Mouse (Mus musculus) embryonic facial prominence, embryonic 13.5 days (tissue): Measurements from ENCODE around the gene Mrtfa. TPM values are rescaled to one million over a fixed set of nuclear protein-coding genes. Genes with fewer than 3 reads are reported as not detected.
A peak's percentile ranks its signal among the peaks of the same experiment; 100 is the strongest.

ENCODE experiments used
- ATAC-seq: fragments of 200-750 bp; cut with Nextera tagmentation; 2 replicates; pipeline ENCODE4 v1.8.0; 2017; ENCODE audit warnings: low read depth; ENCODE audit not compliant: insufficient number of reproducible peaks, insufficient read depth, low FRiP score, low TSS enrichment
- H3K27ac ChIP-seq: fragments of 300-500 bp; sonication (generic); 2 replicates; pipeline ENCODE4 v1.5.1; 2015; ENCODE audit warnings: moderate library complexity, mild to moderate bottlenecking, inconsistent platforms
- H3K27me3 ChIP-seq: fragments of 300-500 bp; sonication (generic); 2 replicates; pipeline ENCODE4 v1.6.1; 2015; ENCODE audit warnings: mild to moderate bottlenecking, inconsistent platforms
- H3K36me3 ChIP-seq: fragments of 300-500 bp; sonication (generic); 2 replicates; pipeline ENCODE4 v1.6.1; 2015; ENCODE audit warnings: mild to moderate bottlenecking, inconsistent platforms
- H3K4me1 ChIP-seq: fragments of 300-500 bp; sonication (generic); 2 replicates; pipeline ENCODE4 v1.6.1; 2015; ENCODE audit warnings: inconsistent platforms
- H3K4me2 ChIP-seq: fragments of 300-500 bp; sonication (generic); 2 replicates; pipeline ENCODE4 v1.6.1; 2015; ENCODE audit warnings: moderate library complexity, mild to moderate bottlenecking, inconsistent platforms
- H3K4me3 ChIP-seq: fragments of 300-500 bp; sonication (generic); 2 replicates; pipeline ENCODE4 v1.5.1; 2015; ENCODE audit warnings: mild to moderate bottlenecking, inconsistent platforms
- H3K9ac ChIP-seq: fragments of 300-500 bp; sonication (generic); 2 replicates; pipeline ENCODE4 v1.6.1; 2015; ENCODE audit warnings: mild to moderate bottlenecking, inconsistent platforms
- H3K9me3 ChIP-seq: fragments of 300-500 bp; sonication (generic); 2 replicates; pipeline ENCODE4 v1.6.1; 2016; ENCODE audit warnings: inconsistent platforms
- WGBS: fragments of 180-500 bp; shearing (Covaris S2); methylation state at CpG from one replicate; pipeline ENCODE4 v1.1.7; 2015; ENCODE audit warnings: mixed read lengths; 5-methylcytosine and 5-hydroxymethylcytosine counted together
- polyA plus RNA-seq: library from polyadenylated mRNA; unstranded; fragments of >200 nt; fragmentation: Nextera tagmentation; extraction: Ambion mirVana; gene quantifications from 2 replicates; pipeline ENCODE4 v1.2.1, GENCODE M21; 2015

Gene Mrtfa
- polyA plus RNA-seq, 1 experiment from 2014 or later = 26.5 TPM

DNA sequence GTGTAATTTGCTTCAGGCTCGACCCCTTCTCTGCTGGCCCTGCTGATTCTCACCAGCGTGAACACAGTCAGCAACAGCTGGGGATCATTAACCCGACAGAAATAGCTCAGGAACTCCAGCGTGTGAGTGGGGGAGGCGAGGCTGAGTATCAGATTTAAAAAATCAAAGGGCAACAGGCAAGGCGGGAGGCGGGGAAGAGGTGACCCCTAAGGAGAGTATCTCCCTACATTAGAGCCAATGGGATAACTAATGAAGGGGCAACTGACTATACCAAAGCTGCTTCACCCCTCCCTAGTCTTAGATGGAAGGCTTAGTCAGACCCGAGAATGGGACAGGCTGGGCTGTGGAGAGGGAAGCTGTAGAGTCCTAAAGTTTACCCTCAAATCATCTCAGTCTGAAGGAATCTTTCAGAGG is 128.4 kb downstream of the Mrtfa start:
- peaks cover 24% of the 10 kb centered on the region for H3K4me1 ChIP-seq
- no peak overlapping the region for H3K9ac ChIP-seq
- no peaks in the 10 kb centered on the region for H3K27me3 ChIP-seq
- no peak; the same call in 1 of the 2 replicates for ATAC-seq
- WGBS = 3% methylated on average over 8 of the region's 8 CpGs
- H3K36me3 ChIP-seq = no peaks in the 10 kb centered on the region
- no peak overlapping the region for H3K4me3 ChIP-seq
- peak overlapping the region; percentile 44 for H3K4me2 ChIP-seq
- peak overlapping the region; percentile 83 for H3K27ac ChIP-seq
- H3K9me3 ChIP-seq = no peaks in the 10 kb centered on the region

DNA sequence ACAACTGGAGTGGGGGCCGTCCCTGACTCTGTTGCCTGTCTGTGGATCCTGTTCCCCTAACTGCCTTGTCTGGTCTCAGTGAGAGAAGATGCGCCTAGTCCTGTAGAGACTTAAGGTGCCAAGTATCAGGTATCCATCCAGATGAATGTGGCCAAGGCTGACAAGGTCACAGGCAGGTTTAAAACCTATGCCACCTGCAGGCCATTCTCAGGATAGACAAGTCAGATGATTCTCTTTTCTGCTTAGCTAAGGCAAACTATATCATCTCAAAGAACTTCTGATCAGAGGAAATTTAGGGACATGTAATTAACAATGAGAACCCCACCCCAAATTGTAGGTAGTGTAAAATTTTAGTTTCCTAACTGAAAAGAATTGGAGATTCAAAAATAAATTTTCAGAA is 129.6 kb downstream of the Mrtfa start:
- Histone ChIP-seq H3K36me3 (no peaks in the 10 kb centered on the region), H3K27ac (no peak overlapping the region), H3K4me2 (no peak overlapping the region), H3K9ac (no peak overlapping the region), H3K4me1 (peaks cover 24% of the 10 kb centered on the region), H3K9me3 (no peaks in the 10 kb centered on the region), H3K27me3 (no peaks in the 10 kb centered on the region), H3K4me3 (no peak overlapping the region)
- ATAC-seq = no peak
- WGBS = 78% methylated on average over 2 of the region's 2 CpGs

DNA sequence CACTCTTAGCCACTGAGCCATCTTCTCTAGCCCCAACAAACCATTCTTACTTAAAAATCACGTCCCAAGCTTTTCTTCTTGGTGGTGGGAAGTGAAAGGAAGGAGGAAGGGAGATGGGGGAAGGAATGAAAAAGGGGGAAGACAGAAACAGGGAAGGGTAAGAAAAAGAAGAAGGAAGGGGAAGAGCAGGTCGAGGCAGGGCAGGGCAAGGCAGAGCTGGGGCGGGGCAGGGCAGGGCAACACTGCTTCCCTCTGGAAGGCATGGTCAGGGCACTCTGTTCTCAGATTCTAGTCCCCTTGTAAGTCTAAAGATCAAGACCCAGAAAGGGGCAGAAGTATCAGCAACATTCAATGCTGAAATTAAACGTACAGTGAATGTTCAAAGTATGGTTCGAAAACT is 132.8 kb downstream of the Mrtfa start:
- no peaks in the 10 kb centered on the region for H3K27me3 ChIP-seq
- ATAC-seq = no peak
- H3K36me3 ChIP-seq = no peaks in the 10 kb centered on the region
- H3K9me3 ChIP-seq = no peaks in the 10 kb centered on the region
- WGBS = 95% methylated on average over 5 of the region's 5 CpGs
- H3K9ac ChIP-seq = no peak overlapping the region
- no peak overlapping the region for H3K27ac ChIP-seq
- H3K4me2 ChIP-seq = no peak overlapping the region
- H3K4me3 ChIP-seq = no peak overlapping the region
- H3K4me1 ChIP-seq = peaks cover 15% of the 10 kb centered on the region

DNA sequence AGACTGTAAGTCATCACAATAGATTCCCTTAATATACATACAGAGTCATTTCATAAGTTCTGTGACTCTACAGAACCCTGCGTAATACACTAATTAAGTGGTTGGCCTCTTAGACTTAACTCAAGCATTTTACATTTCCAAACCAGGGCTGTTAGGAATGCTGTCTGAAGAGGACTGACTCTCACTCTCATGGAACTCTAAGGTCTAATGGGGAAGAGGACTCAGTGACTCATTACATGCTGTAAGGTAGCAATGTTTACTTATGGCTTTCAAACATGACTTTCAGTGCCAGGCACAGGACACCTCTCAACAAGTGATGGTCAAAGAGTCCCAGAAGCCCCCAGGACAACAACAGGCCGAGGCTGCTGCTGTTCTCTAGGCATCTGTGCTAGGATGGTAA is 135.1 kb downstream of the Mrtfa start:
- Histone ChIP-seq H3K36me3 (no peaks in the 10 kb centered on the region), H3K9ac (no peak overlapping the region), H3K4me2 (no peak overlapping the region), H3K27me3 (no peaks in the 10 kb centered on the region), H3K4me1 (no peaks in the 10 kb centered on the region), H3K9me3 (no peaks in the 10 kb centered on the region), H3K4me3 (no peak overlapping the region), H3K27ac (no peak overlapping the region)
- ATAC-seq = no peak
- WGBS = 91% methylated on average over 2 of the region's 2 CpGs

DNA sequence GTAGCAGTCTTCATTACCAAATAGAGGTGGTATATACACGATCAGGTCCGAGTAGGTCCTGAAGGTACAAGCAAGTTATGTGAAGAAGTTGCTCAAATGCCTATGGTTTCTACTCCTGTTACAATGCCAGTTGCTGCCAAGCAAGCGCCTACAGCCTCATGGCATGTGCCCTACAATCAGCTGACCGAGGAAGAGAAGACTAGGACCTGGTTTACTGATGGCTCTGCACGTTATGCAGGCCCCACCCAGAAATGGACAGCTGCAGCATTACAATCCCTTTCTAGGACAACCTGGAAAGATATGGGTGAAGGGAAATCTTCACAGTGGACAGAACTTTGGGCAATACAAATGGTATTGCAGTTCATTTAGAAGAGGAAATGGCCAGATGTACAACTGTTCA is 138.1 kb downstream of the Mrtfa start:
- no peak overlapping the region for H3K9ac ChIP-seq
- no peaks in the 10 kb centered on the region for H3K27me3 ChIP-seq
- H3K4me1 ChIP-seq = no peaks in the 10 kb centered on the region
- no peak overlapping the region for H3K27ac ChIP-seq
- no peak overlapping the region for H3K4me3 ChIP-seq
- no peaks in the 10 kb centered on the region for H3K36me3 ChIP-seq
- no peak overlapping the region for H3K4me2 ChIP-seq
- 90% methylated on average over 5 of the region's 5 CpGs for WGBS
- ATAC-seq = no peak
- H3K9me3 ChIP-seq = no peaks in the 10 kb centered on the region

DNA sequence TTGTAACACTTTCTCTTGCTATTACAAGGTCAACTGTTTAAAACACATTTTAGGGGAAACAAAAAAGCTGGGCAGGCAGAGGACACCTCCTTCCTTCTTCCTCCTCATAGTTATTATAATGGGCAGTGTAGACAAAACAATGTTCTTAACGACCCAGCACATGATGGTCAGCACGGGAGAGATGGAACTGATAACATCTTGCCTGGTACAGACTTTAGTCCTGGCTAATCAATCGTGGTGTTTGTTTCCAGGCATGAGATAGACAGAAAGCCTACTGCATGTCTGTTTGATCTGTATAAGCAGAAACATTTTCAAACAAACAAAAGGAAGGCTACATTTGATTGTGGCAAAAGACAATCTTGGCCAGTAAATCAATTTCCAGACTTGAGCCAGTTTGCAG is 140.1 kb downstream of the Mrtfa start:
- 48% methylated on average over 3 of the region's 3 CpGs for WGBS
- Histone ChIP-seq H3K27me3 (no peaks in the 10 kb centered on the region), H3K4me2 (no peak overlapping the region), H3K36me3 (no peaks in the 10 kb centered on the region), H3K27ac (no peak overlapping the region), H3K4me1 (no peaks in the 10 kb centered on the region), H3K9ac (no peak overlapping the region), H3K4me3 (no peak overlapping the region), H3K9me3 (no peaks in the 10 kb centered on the region)
- ATAC-seq = no peak

DNA sequence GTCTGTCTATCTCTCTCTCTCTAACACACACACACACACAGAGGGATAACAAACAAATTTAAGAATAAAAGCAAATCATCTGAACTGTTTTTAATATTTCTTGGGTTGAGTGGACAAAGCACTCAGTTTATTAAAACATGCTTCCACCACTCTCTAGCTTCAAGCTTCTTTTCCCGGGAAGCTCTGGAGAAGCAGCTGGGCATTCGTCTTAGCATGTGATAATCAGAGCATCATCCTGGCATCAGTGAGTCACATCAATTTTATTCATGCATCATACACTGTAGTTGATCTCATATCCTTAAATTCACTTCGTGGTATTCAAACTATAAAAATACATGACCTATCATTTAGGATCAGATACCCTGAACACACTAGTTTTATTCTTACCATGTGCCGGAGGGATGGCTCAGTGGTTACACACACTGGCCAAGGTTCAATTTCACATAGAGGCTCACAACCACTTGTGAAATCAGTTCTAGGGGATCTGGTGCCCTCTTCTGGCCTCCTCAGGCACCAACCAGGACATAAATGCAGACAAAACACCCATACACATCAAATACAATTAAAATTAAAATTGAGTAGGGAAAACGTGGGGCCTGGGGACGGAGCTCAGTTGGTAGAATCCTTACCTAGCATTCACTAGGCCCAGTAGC is 141.0 kb downstream of the Mrtfa start:
- no peak overlapping the region for H3K4me3 ChIP-seq
- 64% methylated on average over 6 of the region's 6 CpGs for WGBS
- H3K27ac ChIP-seq = no peak overlapping the region
- ATAC-seq = no peak
- no peaks in the 10 kb centered on the region for H3K4me1 ChIP-seq
- no peak overlapping the region for H3K9ac ChIP-seq
- peaks cover 9% of the 10 kb centered on the region for H3K36me3 ChIP-seq
- H3K4me2 ChIP-seq = no peak overlapping the region
- H3K9me3 ChIP-seq = no peaks in the 10 kb centered on the region
- H3K27me3 ChIP-seq = no peaks in the 10 kb centered on the region

DNA sequence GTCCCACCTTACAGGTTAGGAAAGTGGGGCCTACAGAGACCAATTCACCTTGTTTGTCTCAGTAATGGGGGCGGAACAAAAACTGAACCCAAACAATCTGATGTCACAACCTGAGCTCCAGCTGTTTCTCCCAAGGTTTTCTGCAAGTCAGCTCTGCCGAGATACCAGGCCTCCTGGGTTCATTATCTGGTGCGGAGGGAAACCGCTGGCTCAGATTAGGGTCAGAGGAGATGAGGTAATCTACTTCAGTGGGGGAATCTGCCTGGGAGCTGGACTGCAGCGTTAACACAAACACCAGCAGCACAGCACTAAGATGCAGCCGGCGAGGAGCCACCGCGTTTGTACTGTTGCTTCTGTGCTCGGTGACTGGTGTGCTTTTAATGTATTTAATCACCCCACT is 143.1 kb downstream of the Mrtfa start:
- Histone ChIP-seq H3K4me1 (peaks cover 5% of the 10 kb centered on the region), H3K27me3 (no peaks in the 10 kb centered on the region), H3K9ac (no peak overlapping the region), H3K36me3 (peaks cover 13% of the 10 kb centered on the region), H3K4me2 (no peak overlapping the region), H3K27ac (no peak overlapping the region), H3K4me3 (no peak overlapping the region), H3K9me3 (no peaks in the 10 kb centered on the region)
- 53% methylated on average over 10 of the region's 10 CpGs for WGBS
- ATAC-seq = no peak

DNA sequence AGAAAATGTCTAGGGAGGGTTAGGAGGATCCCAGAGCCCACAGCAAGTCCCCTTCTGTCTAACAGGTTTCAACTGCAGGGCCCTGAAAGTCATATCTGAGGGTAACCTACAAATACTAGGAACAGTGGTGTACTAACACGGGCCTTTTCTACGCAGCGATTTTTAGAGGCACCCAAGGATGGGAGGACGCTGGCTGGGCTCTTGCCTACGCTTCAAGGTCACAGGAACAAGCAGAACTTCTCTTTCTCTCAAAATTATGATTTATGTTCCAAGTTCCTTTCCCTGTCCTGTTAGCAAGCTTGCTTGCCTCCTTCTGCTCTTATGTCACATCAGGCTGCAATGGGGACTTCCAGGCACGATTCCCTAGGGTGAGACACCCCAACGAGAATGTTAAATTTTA is 144.5 kb downstream of the Mrtfa start:
- Histone ChIP-seq H3K9ac (no peak overlapping the region), H3K4me2 (no peak overlapping the region), H3K4me3 (no peak overlapping the region), H3K4me1 (peaks cover 12% of the 10 kb centered on the region), H3K27ac (no peak overlapping the region), H3K36me3 (peaks cover 13% of the 10 kb centered on the region), H3K9me3 (no peaks in the 10 kb centered on the region), H3K27me3 (no peaks in the 10 kb centered on the region)
- ATAC-seq = no peak
- 91% methylated on average over 7 of the region's 7 CpGs for WGBS

DNA sequence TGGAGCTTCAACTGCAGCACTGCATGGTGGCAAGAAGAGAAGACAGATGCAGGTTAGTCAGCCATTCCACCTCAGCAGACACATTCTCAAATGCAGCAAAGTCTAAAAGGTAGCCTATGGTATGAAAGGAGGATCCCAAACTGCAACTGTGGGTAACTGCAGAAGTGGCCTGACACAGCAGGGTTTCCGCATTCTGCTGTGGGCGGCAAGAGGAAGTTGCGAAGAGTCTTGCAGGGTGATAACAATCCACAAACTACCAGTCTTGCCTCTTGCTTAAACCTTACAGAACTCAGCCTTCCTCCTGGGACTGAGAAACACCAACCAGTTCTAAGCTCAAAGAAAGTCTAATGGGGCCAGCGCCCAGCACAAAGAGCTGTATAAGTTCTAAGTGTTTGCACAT is 145.2 kb downstream of the Mrtfa start:
- peaks cover 13% of the 10 kb centered on the region for H3K36me3 ChIP-seq
- H3K4me2 ChIP-seq = no peak overlapping the region
- no peak overlapping the region for H3K4me3 ChIP-seq
- WGBS = over 99% methylated on average over 4 of the region's 4 CpGs
- H3K27me3 ChIP-seq = no peaks in the 10 kb centered on the region
- no peak for ATAC-seq
- no peak overlapping the region for H3K9ac ChIP-seq
- peaks cover 12% of the 10 kb centered on the region for H3K4me1 ChIP-seq
- H3K9me3 ChIP-seq = no peaks in the 10 kb centered on the region
- H3K27ac ChIP-seq = no peak overlapping the region

DNA sequence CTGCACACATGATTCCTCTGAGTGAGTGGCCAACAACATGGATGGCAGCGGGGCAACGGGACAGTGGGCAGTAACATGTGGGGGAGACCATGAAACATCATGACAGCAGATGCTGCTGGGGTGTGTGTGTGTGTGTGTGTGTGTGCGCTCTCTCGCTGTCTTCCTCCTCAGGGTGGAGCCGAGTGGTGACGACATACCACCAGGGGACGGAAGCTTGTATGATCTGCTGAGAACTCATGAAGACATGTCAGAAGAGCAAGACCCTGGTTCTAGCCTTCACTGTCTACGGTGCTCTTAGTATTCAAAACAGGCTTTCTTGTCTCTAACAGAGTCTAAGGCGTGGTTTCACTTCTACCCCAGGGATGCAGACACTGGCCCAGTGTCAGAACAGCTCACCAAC is 146.1 kb downstream of the Mrtfa start:
- peaks cover 12% of the 10 kb centered on the region for H3K4me1 ChIP-seq
- H3K27ac ChIP-seq = no peak overlapping the region
- no peak overlapping the region for H3K9ac ChIP-seq
- H3K27me3 ChIP-seq = no peaks in the 10 kb centered on the region
- ATAC-seq = no peak
- 93% methylated on average over 9 of the region's 9 CpGs for WGBS
- H3K4me2 ChIP-seq = no peak overlapping the region
- peaks cover 13% of the 10 kb centered on the region for H3K36me3 ChIP-seq
- no peaks in the 10 kb centered on the region for H3K9me3 ChIP-seq
- H3K4me3 ChIP-seq = no peak overlapping the region

DNA sequence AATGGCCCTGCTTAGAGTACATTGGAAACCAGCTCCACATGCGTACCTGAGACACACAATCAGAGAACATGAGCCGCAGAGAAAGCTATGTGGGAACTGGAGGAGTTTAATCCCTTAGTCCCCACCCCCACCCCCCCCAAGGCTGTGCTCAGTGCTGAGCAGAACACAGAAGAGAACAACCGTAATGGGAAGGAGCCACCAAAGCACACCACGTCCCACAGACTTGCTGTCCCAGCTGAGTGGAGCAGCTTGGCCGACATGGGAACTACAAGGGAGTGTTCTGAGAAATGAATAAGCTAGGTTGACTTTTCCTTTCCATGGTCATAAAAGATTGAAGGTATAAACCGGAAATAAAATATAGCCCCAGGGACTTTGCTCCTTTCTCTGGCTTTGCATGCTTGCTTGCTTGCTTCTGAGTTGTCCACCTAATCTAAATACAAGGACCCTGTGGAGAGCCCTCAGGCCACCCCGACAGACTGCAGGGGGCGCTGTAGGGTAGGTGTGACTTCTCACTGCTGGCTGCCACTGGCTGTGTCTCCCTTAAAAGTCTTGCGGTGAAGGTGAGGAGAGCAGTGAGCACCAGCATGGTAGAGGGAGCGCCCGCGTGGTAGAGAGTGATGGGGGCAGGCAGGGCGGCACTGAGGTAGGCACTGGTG is 148.2 kb downstream of the Mrtfa start:
- Histone ChIP-seq H3K27ac (peak overlapping the region; percentile 33; the same call in 1 of the 2 replicates), H3K4me2 (no peak overlapping the region), H3K4me3 (no peak overlapping the region), H3K9ac (no peak overlapping the region), H3K9me3 (no peaks in the 10 kb centered on the region), H3K27me3 (no peaks in the 10 kb centered on the region), H3K36me3 (peaks cover 13% of the 10 kb centered on the region), H3K4me1 (peaks cover 12% of the 10 kb centered on the region)
- 59% methylated on average over 13 of the region's 13 CpGs for WGBS
- no peak for ATAC-seq
